Mouse (Mus musculus) megakaryocyte, embryonic 14.5 days (primary cell): ENCODE data around the gene Tmem92. TPM values are rescaled to one million over a fixed set of nuclear protein-coding genes. Genes with fewer than 3 reads are reported as not detected.
A peak's percentile ranks its signal among the peaks of the same experiment; 100 is the strongest.

Experiments used
- H3K27me3 ChIP-seq: replicated peaks from 2 replicates; pipeline ENCODE3; 2012; ENCODE audit warnings: inconsistent platforms
- H3K36me3 ChIP-seq: replicated peaks from 2 replicates; pipeline ENCODE3; 2012; ENCODE audit warnings: low read length, inconsistent platforms, mixed read lengths
- H3K4me1 ChIP-seq: 2 replicates; pipeline ENCODE4 v1.6.1; 2012; ENCODE audit warnings: inconsistent platforms
- H3K4me3 ChIP-seq: replicated peaks from 2 replicates; pipeline ENCODE3; 2012; ENCODE audit warnings: moderate library complexity, mild to moderate bottlenecking, inconsistent platforms
- H3K9me3 ChIP-seq: 2 replicates; pipeline ENCODE4 v1.6.1; 2012; ENCODE audit warnings: inconsistent platforms
- FLI1 ChIP-seq: IDR thresholded peaks from 2 replicates; pipeline ENCODE4 v1.6.1; 2012; ENCODE audit warnings: low read length, inconsistent platforms, mixed read lengths
- GATA1 ChIP-seq: IDR thresholded peaks from 3 replicates; pipeline ENCODE4 v1.6.1; 2012; ENCODE audit warnings: mixed read lengths, low read length, inconsistent platforms, borderline replicate concordance
- polyA plus RNA-seq: library from polyadenylated mRNA; stranded (reverse); fragments of >175 nt; gene quantifications from 2 replicates; pipeline ENCODE4 v1.2.3, GENCODE M21; 2012; ENCODE audit warnings: low replicate concordance; ENCODE audit not compliant: insufficient read depth

Gene Tmem92
- polyA plus RNA-seq, 1 experiment, result not detected

GRCm38 (mm10) chr11:94767241-94767640 is 15.3 kb downstream of the Tmem92 start:
- Histone ChIP-seq H3K4me3 (no peak overlapping the region), H3K9me3 (peaks cover 25% of the 10 kb centered on the region), H3K27me3 (peaks cover 5% of the 10 kb centered on the region), H3K36me3 (no peaks in the 10 kb centered on the region), H3K4me1 (no peaks in the 10 kb centered on the region)
- TF ChIP-seq FLI1, result no peak
- no peak for TF ChIP-seq GATA1

- Histone ChIP-seq H3K4me3 (no peak overlapping the region), H3K27me3 (peaks cover 15% of the 10 kb centered on the region), H3K36me3 (no peaks in the 10 kb centered on the region), H3K9me3 (peaks cover 20% of the 10 kb centered on the region), H3K4me1 (no peaks in the 10 kb centered on the region)
- TF ChIP-seq FLI1 (no peak), GATA1 (no peak)
These were observed 19.7 kb downstream of the Tmem92 start for GRCm38 (mm10) chr11:94762775-94763174.

GRCm38 (mm10) chr11:94762281-94762680 is 20.2 kb downstream of the Tmem92 start:
- no peak for TF ChIP-seq FLI1
- Histone ChIP-seq H3K4me1 (no peaks in the 10 kb centered on the region), H3K27me3 (peaks cover 17% of the 10 kb centered on the region), H3K4me3 (no peak overlapping the region), H3K9me3 (peaks cover 20% of the 10 kb centered on the region), H3K36me3 (no peaks in the 10 kb centered on the region)

- TF ChIP-seq GATA1, result no peak
- no peak for TF ChIP-seq FLI1
- H3K36me3 ChIP-seq, result no peaks in the 10 kb centered on the region
- no peaks in the 10 kb centered on the region for H3K4me1 ChIP-seq
- no peak overlapping the region for H3K4me3 ChIP-seq
- H3K9me3 ChIP-seq, result peaks cover 15% of the 10 kb centered on the region
- peaks cover 30% of the 10 kb centered on the region for H3K27me3 ChIP-seq
These were observed 21.7 kb downstream of the Tmem92 start for GRCm38 (mm10) chr11:94760799-94761198.

- TF ChIP-seq FLI1 (no peak), GATA1 (no peak)
- peaks cover 13% of the 10 kb centered on the region for H3K9me3 ChIP-seq
- H3K4me1 ChIP-seq, result no peaks in the 10 kb centered on the region
- H3K27me3 ChIP-seq, result peaks cover 34% of the 10 kb centered on the region
- H3K4me3 ChIP-seq, result no peak overlapping the region
- H3K36me3 ChIP-seq, result no peaks in the 10 kb centered on the region
These were observed 22.1 kb downstream of the Tmem92 start for GRCm38 (mm10) chr11:94760364-94760763.

- H3K36me3 ChIP-seq, result no peaks in the 10 kb centered on the region
- no peak for TF ChIP-seq FLI1
- no peak for TF ChIP-seq GATA1
- no peaks in the 10 kb centered on the region for H3K4me1 ChIP-seq
- peaks cover 38% of the 10 kb centered on the region for H3K27me3 ChIP-seq
- H3K9me3 ChIP-seq, result peaks cover 9% of the 10 kb centered on the region
- H3K4me3 ChIP-seq, result no peak overlapping the region
These were observed 22.6 kb downstream of the Tmem92 start for GRCm38 (mm10) chr11:94759916-94760315.

- Histone ChIP-seq H3K36me3 (no peaks in the 10 kb centered on the region), H3K9me3 (no peaks in the 10 kb centered on the region), H3K4me1 (peaks cover 4% of the 10 kb centered on the region; the same call in 1 of the 2 replicates), H3K27me3 (peaks cover 39% of the 10 kb centered on the region), H3K4me3 (no peak overlapping the region)
- no peak for TF ChIP-seq GATA1
- TF ChIP-seq FLI1, result no peak
These were observed 29.4 kb downstream of the Tmem92 start for GRCm38 (mm10) chr11:94752946-94753713.

GRCm38 (mm10) chr11:94741732-94742272 is 40.7 kb downstream of the Tmem92 start, which contains the start of gene Cdc34b:
Gene Cdc34b (plus strand): TSS chr11:94741782.
- Histone ChIP-seq H3K9me3 (peaks cover 20% of the 10 kb centered on the region), H3K36me3 (no peaks in the 10 kb centered on the region), H3K4me1 (no peaks in the 10 kb centered on the region), H3K27me3 (peaks cover 37% of the 10 kb centered on the region), H3K4me3 (no peak within 1 kb of the TSS)
- TF ChIP-seq GATA1, result no peak
- no peak for TF ChIP-seq FLI1

GRCm38 (mm10) chr11:94735746-94736145 is 46.8 kb downstream of the Tmem92 start:
- Histone ChIP-seq H3K36me3 (no peaks in the 10 kb centered on the region), H3K9me3 (no peaks in the 10 kb centered on the region), H3K4me3 (no peak overlapping the region), H3K27me3 (peaks cover 35% of the 10 kb centered on the region), H3K4me1 (no peaks in the 10 kb centered on the region)
- no peak for TF ChIP-seq GATA1

GRCm38 (mm10) chr11:94732773-94733172 is 49.7 kb downstream of the Tmem92 start:
- peaks cover 22% of the 10 kb centered on the region for H3K27me3 ChIP-seq
- H3K9me3 ChIP-seq, result no peaks in the 10 kb centered on the region
- TF ChIP-seq FLI1 (no peak), GATA1 (no peak)
- peak overlapping the region; percentile 5 for H3K4me3 ChIP-seq
- peaks cover 3% of the 10 kb centered on the region; the same call in 1 of the 2 replicates for H3K4me1 ChIP-seq
- H3K36me3 ChIP-seq, result no peaks in the 10 kb centered on the region
